Mouse (Mus musculus) brain, embryonic 14.5 days (tissue): ENCODE measurements at regions not wholly inside any gene's neighbourhood (a gene's known extent, or its start where the extent isn't known, plus 50 kb on each side); places are given as distances from the start of the nearest gene placed in this dataset.

ENCODE experiments used
- CTCF ChIP-seq: fragments of 200-500 bp; IDR thresholded peaks from 2 replicates; pipeline ENCODE4 v1.5.1; 2012; ENCODE audit warnings: inconsistent platforms, mild to moderate bottlenecking, moderate library complexity, borderline replicate concordance; ENCODE audit not compliant: insufficient read depth, insufficient read length; ENCODE audit errors: extremely low read depth
- POLR2A ChIP-seq: fragments of 200-500 bp; IDR thresholded peaks from 2 replicates; pipeline ENCODE4 v1.6.1; 2012; ENCODE audit warnings: mild to moderate bottlenecking, inconsistent platforms, borderline replicate concordance; ENCODE audit not compliant: poor library complexity, insufficient read depth, insufficient read length, severe bottlenecking; ENCODE audit errors: extremely low read depth

GRCm38 (mm10) chr9:98220367-98220766 is 66.9 kb upstream of the Nmnat3 start:
- no peak for TF ChIP-seq CTCF
- TF ChIP-seq POLR2A = no peak
